ENCODE assay signal across 8 mouse cellular contexts in genomic region chr4:116821694-116822016, GRCm38 (mm10). TPM values are rescaled to one million over a fixed set of nuclear protein-coding genes. Genes with fewer than 3 reads are reported as not detected.
A peak's percentile ranks its signal among the peaks of the same experiment; 100 is the strongest.
DNase-seq lines count a peak whose midpoint lies in the region; ATAC-seq and TF ChIP-seq lines count a peak whose summit lies in the region.

TSS of gene Hpdl (minus strand) at chr4:116821707.

- no peak for TF ChIP-seq EP300 in ES-Bruce4 (IDR thresholded peaks at IDR 0.05; ENCODE audit: insufficient read depth, low read depth, low read length)

- no peak within 1 kb of the TSS for H3K27ac ChIP-seq in heart, embryonic 14.5 days (replicated peaks in 1 of 2; ENCODE audit: control insufficient read depth in 1 of 2, insufficient read depth in 1 of 2, low read depth in 2 of 2, low read length in 2 of 2)
- H3K27ac ChIP-seq in ES-Bruce4 (ENCODE audit: insufficient read depth, low read length): no peak within 1 kb of the TSS
- H3K27ac ChIP-seq in forebrain, embryonic 16.5 days (ENCODE audit: low read length): no peak within 1 kb of the TSS
- no peak within 1 kb of the TSS for H3K27ac ChIP-seq in liver, embryonic 16.5 days (ENCODE audit: low read length)

- H3K4me3 ChIP-seq in heart, embryonic 14.5 days (ENCODE audit: control insufficient read depth in 1 of 2, insufficient read depth in 1 of 2, low read depth in 1 of 2, low read length in 2 of 2): peak within 1 kb of the TSS; percentile 52 to 55
- H3K4me3 ChIP-seq in ES-Bruce4 (ENCODE audit: low read depth, low read length): peak within 1 kb of the TSS; percentile 60
- H3K4me3 ChIP-seq in forebrain, embryonic 16.5 days (replicated peaks; ENCODE audit: low read length): peak within 1 kb of the TSS; percentile 43
- H3K4me3 ChIP-seq in liver, embryonic 16.5 days (ENCODE audit: low read depth, low read length): peak within 1 kb of the TSS; percentile 65

- TF ChIP-seq POLR2A in ES-Bruce4 (IDR thresholded peaks at IDR 0.05; ENCODE audit: insufficient read depth, low read length): no peak

- H3K9me3 ChIP-seq in heart, embryonic 14.5 days (ENCODE audit: control insufficient read depth, low read length): no peaks in the 10 kb centered on the region
- no peaks in the 10 kb centered on the region for H3K9me3 ChIP-seq in ES-Bruce4 (replicated peaks; ENCODE audit: control insufficient read depth, insufficient read depth, low read length, poor library complexity, severe bottlenecking)
- no peaks in the 10 kb centered on the region for H3K9me3 ChIP-seq in forebrain, embryonic 16.5 days (ENCODE audit: control insufficient read depth, low read length)
- no peaks in the 10 kb centered on the region for H3K9me3 ChIP-seq in liver, embryonic 16.5 days (replicated peaks; ENCODE audit: control insufficient read depth, low read length)

- H3K36me3 ChIP-seq in heart, embryonic 14.5 days (ENCODE audit: control insufficient read depth, insufficient read depth, low read length): peaks cover 19% of the 10 kb centered on the region
- no peaks in the 10 kb centered on the region; the same call in 1 of the 2 replicates for H3K36me3 ChIP-seq in ES-Bruce4 (ENCODE audit: control insufficient read depth, insufficient read depth, low read length, poor library complexity, severe bottlenecking)
- H3K36me3 ChIP-seq in forebrain, embryonic 16.5 days (ENCODE audit: control insufficient read depth, insufficient read depth): no peaks in the 10 kb centered on the region
- H3K36me3 ChIP-seq in liver, embryonic 16.5 days (ENCODE audit: control insufficient read depth, insufficient read depth): no peaks in the 10 kb centered on the region

- H3K4me2 ChIP-seq in heart, embryonic 14.5 days (ENCODE audit: low read length): peak within 1 kb of the TSS; percentile 100
- peak within 1 kb of the TSS; percentile 91 for H3K4me2 ChIP-seq in forebrain, embryonic 16.5 days (ENCODE audit: low read length)
- H3K4me2 ChIP-seq in liver, embryonic 16.5 days (ENCODE audit: low read depth, low read length): peak within 1 kb of the TSS; percentile 98

- H3K27me3 ChIP-seq in heart, embryonic 14.5 days (ENCODE audit: control insufficient read depth, insufficient read depth, low read length): 0 out of 2 replicates have a peak, but pooled peaks cover 11% of the 10 kb centered on the region
- no peaks in the 10 kb centered on the region for H3K27me3 ChIP-seq in ES-Bruce4 (ENCODE audit: control insufficient read depth, insufficient read depth, low read length, poor library complexity, severe bottlenecking)
- peaks cover 8% of the 10 kb centered on the region; the same call in 1 of the 2 replicates for H3K27me3 ChIP-seq in forebrain, embryonic 16.5 days (replicated peaks; ENCODE audit: control insufficient read depth, insufficient read depth, low read length)
- H3K27me3 ChIP-seq in liver, embryonic 16.5 days (ENCODE audit: control insufficient read depth, insufficient read depth, low read depth, low read length): peaks cover 15% of the 10 kb centered on the region

- peak within 1 kb of the TSS; percentile 69 for H3K9ac ChIP-seq in heart, embryonic 14.5 days (ENCODE audit: low read length)
- H3K9ac ChIP-seq in ES-Bruce4 (ENCODE audit: low read depth, poor library complexity, severe bottlenecking): peak within 1 kb of the TSS; percentile 45
- H3K9ac ChIP-seq in forebrain, embryonic 16.5 days (replicated peaks; ENCODE audit: low read depth, low read length): peak within 1 kb of the TSS; percentile 54
- peak within 1 kb of the TSS; percentile 58 for H3K9ac ChIP-seq in liver, embryonic 16.5 days (ENCODE audit: low read depth, low read length)

- WGBS in heart, embryonic 14.5 days: 12% methylated on average over 9 of the region's 9 CpGs
- WGBS in forebrain, embryonic 16.5 days: 13% methylated on average over 9 of the region's 9 CpGs
- WGBS in liver, embryonic 16.5 days (ENCODE audit: insufficient replicate concordance): 10% methylated on average over 9 of the region's 9 CpGs

- no peak for DNase-seq in heart, adult 8-10 months (ENCODE audit: low spot score)
- DNase-seq in adrenal gland, postnatal 10 days: no peak
- no peak for DNase-seq in layer of hippocampus, adult 9-10 months (ENCODE audit: low spot score)
- DNase-seq in spleen, adult 18-20 months: no peak

- H3K4me1 ChIP-seq in heart, embryonic 14.5 days (ENCODE audit: control insufficient read depth in 2 of 2, insufficient read depth in 2 of 2, low read length in 2 of 2): peaks cover 7 to 15% of the 10 kb centered on the region in 2 experiments; a peak in 2 of 4 replicates
- H3K4me1 ChIP-seq in ES-Bruce4 (ENCODE audit: control insufficient read depth, insufficient read depth, low read length): peaks cover 3% of the 10 kb centered on the region
- peaks cover 18% of the 10 kb centered on the region for H3K4me1 ChIP-seq in forebrain, embryonic 16.5 days (replicated peaks; ENCODE audit: control insufficient read depth, insufficient read depth, low read length)
- H3K4me1 ChIP-seq in liver, embryonic 16.5 days (ENCODE audit: control insufficient read depth, low read depth, low read length): peaks cover 10% of the 10 kb centered on the region

- TF ChIP-seq CTCF in ES-Bruce4 (IDR thresholded peaks at IDR 0.05; ENCODE audit: low read depth, low read length): no peak

- ATAC-seq in heart, embryonic 14.5 days (ENCODE audit: insufficient number of reproducible peaks, insufficient read depth, low FRiP score, low read depth): no peak
- no peak for ATAC-seq in forebrain, embryonic 16.5 days
- no peak for ATAC-seq in liver, embryonic 16.5 days (ENCODE audit: low read depth)

RNA-seq across cellular contexts. Expression of gene Hpdl, which starts in this region (rescaled TPM):
- 0.43 and 1.2 TPM in 2 replicates for polyA plus RNA-seq in heart, embryonic 14.5 days (2014; fragmentation: Nextera tagmentation; extraction: Ambion mirVana)
- total RNA-seq in heart, adult 8-10 months (2022): 1 to 10 TPM; 2.9 to 6.1 (median 3.9) TPM
- 3.9 and 4.2 TPM in 2 replicates for polyA plus RNA-seq in ES-Bruce4 (2011; ENCODE audit: insufficient read depth, insufficient read length, low read depth, missing spikeins)
- polyA plus RNA-seq in forebrain, embryonic 16.5 days (2015; fragmentation: Nextera tagmentation; extraction: Ambion mirVana): 0.48 and 0.52 TPM in 2 replicates
- polyA plus RNA-seq in liver, embryonic 16.5 days (2015; fragmentation: Nextera tagmentation; extraction: Ambion mirVana): 0.11 and 0.12 TPM in 2 replicates
- total RNA-seq in adrenal gland, postnatal 10 days (2021): 1 to 10 TPM; 5.2 to 9.2 TPM
